Mouse (Mus musculus) layer of hippocampus, adult 2 months (tissue): ENCODE measurements around the gene 4930595D18Rik. TPM values are rescaled to one million over a fixed set of nuclear protein-coding genes. Genes with fewer than 3 reads are reported as not detected.

Experiments used
- DNase-seq, 2 experiments: peaks; one replicate each; pipeline ENCODE4 v3.0.0; 2022; ENCODE audit warnings: low spot score in 2 of 2
- H3K27ac ChIP-seq: fragments of 200-600 bp; 2 replicates; pipeline ENCODE4 v1.8.1; 2022
- H3K4me3 ChIP-seq: fragments of 200-600 bp; 2 replicates; pipeline ENCODE4 v1.8.1; 2022; ENCODE audit warnings: mild to moderate bottlenecking
- CTCF ChIP-seq: fragments of 200-600 bp; conservative IDR thresholded peaks from 2 replicates; pipeline ENCODE4 v1.8.1; 2022; ENCODE audit warnings: antibody characterized with exemption, mild to moderate bottlenecking, moderate library complexity
- total RNA-seq, 2 experiments: library from RNA; stranded (reverse); gene quantifications; 2 replicates each; pipeline ENCODE4 v1.2.3; 2021

Gene 4930595D18Rik
- total RNA-seq, 2 experiments from 2014 or later: not detected

DNA sequence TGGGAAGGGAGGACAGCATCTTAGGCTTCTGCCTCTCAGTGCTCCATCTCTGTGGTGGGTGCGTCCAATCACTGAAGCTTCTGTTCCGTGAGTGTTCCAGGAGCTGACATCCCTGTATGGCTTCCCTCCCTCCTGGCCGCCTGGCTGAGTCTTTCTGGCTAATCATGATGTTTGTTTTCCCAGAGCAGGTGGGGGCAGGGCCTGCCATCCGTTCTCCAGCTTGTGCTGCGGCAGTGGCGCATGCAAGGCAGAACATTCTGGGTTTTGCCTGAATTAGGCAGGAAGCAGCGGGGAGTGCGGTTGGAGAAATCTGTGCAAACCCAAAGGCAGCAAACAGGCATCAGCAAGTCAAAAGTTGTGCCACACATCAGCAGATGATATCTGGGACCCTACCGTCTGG, 39.0 kb downstream of the 4930595D18Rik start:
- peak overlapping the region; percentile 63 for H3K27ac ChIP-seq
- peak; percentile 82 to 88 for DNase-seq
- no peak overlapping the region for H3K4me3 ChIP-seq
- no peak for TF ChIP-seq CTCF

DNA sequence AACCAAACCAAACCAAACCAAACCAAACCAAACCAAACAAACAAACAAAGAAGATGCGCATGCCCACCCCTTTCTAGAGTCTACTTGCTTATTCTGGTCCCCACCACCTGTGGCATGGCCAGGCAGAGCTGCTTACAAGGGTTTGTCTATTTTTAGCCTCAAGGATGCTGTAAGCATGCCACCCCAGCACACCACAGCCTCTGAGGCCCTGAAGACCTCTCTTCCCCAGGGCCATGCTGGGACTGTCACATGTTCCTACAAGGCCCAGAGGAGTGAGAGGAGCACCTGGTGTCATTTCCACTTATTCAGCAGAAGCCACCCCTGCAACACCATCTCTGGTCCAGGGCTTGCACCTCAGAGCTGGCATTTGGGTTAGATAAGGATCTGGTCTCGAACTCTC, 39.7 kb downstream of the 4930595D18Rik start:
- no peak for TF ChIP-seq CTCF
- DNase-seq: no peak
- H3K4me3 ChIP-seq: no peak overlapping the region
- H3K27ac ChIP-seq: peak overlapping the region; percentile 63; the same call in 1 of the 2 replicates

DNA sequence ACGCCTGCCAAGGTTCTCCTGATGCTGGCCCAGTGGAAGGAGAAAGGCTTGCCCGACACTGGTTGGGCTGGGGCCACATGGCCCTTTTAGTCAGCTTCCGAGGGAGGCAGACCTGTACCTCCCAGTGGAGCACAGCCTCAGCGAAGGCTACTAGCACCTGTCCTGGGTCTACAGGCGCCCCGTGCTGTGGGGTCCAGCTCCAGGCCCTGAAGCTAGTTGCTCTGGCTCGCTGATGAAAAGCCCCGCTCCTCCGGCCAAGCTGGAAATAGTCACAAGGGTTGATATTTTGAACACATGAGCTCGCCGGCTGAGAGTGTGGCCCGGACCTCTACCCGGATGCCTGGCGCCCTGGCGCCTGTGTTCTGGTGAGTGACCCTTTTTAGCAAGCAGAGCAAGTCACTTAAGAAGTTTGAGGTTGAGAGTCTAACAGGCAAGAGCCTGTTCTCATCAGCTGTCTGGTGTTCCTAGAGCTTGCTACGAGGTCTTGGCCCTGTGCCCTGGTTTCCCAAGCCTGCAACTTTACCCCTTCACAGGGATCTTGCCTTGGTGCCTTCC, 40.7 kb downstream of the 4930595D18Rik start:
- peak in 1 of 2 experiments; percentile 31 for DNase-seq
- Histone ChIP-seq H3K4me3 (peak overlapping the region; percentile 28; the same call in 1 of the 2 replicates), H3K27ac (peak overlapping the region; percentile 59)
- TF ChIP-seq CTCF: no peak

DNA sequence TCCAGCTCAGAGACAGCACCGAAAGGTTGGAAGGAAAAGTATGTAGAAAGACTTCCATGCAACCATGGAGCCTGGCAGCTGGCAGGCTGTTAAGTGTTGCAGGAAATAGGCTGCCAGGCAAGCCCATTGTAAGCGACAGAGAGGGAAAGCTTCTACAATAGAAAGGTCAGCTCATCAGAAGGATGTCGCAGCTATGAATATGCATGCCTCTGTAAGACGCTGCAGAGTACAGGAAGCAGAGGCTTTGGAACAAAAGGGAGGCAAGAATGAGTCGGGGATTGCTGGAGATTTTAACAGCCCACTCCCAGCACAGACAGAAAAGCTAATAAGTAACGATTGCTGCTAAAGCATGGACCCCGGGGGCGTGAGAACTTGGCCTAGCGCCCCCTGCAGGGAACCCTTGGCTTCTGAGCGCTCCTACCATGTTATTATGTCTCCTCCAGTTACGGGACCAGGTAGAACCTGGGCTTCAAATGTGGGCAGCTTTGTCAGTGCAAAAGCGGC, 41.2 kb downstream of the 4930595D18Rik start:
- TF ChIP-seq CTCF: peak; percentile 75
- DNase-seq: peak in 1 of 2 experiments; percentile 36
- Histone ChIP-seq H3K4me3 (peak overlapping the region; percentile 28), H3K27ac (peak overlapping the region; percentile 59)

DNA sequence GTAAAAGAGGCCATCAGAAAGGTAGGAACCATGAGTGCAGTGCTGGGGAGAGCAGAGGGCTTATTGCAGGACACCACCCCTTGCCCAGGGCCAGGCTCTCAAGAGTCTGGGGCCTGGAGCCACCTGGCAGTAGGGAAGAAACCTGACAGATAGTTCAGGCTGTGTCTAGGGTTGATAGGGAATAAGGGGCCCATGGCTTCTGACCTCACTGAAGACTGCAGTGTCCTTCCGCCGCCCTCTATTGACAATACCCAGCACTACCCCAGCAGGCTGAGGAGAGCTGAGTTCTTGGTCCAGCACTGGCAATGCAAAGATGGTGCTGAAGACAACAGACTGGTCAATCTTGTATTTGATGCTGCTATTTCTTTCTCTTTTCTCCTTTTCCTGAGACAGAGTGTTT, 47.2 kb downstream of the 4930595D18Rik start:
- Histone ChIP-seq H3K4me3 (no peak overlapping the region), H3K27ac (no peak overlapping the region)
- TF ChIP-seq CTCF: peak; percentile 59
- no peak for DNase-seq

DNA sequence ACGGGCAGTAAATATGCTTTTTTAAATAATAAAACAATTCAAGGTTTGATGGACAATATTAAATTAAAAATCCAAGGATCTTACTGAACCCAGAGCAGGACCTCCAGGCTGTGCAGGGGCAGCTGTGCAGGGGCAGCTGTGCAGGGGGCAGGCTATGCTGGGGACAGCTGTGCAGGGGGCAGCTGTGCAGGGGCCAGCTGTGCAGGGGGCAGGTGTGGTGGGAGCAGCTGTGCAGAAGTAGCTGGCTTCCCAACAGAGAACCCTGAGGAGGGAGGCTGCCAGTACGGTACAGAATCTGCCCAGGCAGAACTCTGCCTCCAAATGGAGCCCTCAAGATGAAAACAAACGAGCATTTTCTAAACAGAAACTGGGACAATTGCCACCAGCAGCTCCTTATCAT, 48.3 kb downstream of the 4930595D18Rik start:
- no peak for TF ChIP-seq CTCF
- DNase-seq: no peak
- Histone ChIP-seq H3K27ac (peak overlapping the region; percentile 86; the same call in 1 of the 2 replicates), H3K4me3 (no peak overlapping the region)

DNA sequence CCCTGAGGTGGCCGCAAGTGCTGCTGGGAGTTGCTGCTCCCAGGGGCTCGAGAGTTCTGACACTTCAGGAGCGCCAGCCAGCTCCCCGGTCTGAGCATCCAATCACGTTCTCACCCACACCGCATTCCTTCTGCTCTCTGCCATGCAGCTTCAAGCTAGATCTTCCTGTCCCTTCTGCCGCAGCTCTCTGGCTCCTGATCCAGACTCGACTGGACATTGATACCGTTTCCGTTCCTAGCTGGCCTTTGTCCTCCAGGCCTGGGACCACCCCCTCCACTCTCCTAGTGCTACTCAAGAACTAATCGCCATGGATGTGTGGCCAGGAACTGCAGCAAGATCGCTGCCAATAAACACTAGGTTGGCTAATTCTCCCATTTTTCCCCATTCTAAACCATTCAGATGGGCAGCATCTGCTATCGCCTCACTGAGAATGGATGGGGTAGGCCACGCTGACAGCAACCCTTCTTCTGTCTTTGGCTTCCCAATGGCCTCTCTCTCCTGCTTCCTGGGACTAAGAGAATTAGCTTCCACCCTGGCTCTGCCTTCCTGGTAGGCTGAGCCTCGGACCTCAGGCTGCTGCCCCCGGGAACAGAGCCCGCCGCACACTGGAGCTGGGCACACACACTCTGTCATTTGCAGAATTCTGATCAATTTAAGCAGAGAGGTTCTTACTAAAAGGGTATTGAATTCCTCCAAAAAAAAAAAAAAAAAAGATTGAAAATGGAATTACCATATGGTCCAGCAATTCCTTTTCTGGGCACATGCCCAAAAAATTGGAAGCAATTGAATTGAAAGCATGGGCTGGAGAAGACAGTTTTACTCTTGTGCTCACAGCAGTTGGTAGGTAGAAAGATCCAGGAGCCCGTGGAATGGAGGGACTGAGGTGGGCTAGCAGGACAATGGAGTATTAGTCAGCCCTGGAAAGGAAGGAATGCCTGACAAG, 49.2 kb downstream of the 4930595D18Rik start:
- no peak for TF ChIP-seq CTCF
- DNase-seq: peak; percentile 58 to 59
- Histone ChIP-seq H3K4me3 (no peak overlapping the region; the same call in 1 of the 2 replicates), H3K27ac (peak overlapping the region; percentile 86)

DNA sequence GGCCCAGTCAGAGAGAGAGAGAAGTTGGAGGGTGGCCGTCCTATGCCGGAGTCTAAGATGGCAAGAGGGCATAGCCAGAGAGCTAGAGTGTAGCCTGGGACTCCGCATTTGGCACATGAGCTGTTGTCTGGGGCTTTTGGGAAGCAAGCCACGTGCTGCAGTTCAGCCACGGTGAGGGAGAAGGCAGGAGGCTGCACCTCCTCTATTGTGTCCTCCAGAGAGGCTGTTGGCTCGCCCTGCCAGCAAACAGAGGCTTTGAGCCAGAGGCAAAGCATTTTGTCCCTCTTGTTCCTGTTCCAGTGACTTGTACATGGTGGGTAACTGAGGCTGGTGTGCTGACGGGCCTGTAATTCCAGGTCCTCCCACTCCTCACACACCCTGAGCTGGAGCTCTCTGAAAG, 50.1 kb downstream of the 4930595D18Rik start:
- no peak for TF ChIP-seq CTCF
- Histone ChIP-seq H3K27ac (peak overlapping the region; percentile 86), H3K4me3 (no peak overlapping the region)
- DNase-seq: no peak

DNA sequence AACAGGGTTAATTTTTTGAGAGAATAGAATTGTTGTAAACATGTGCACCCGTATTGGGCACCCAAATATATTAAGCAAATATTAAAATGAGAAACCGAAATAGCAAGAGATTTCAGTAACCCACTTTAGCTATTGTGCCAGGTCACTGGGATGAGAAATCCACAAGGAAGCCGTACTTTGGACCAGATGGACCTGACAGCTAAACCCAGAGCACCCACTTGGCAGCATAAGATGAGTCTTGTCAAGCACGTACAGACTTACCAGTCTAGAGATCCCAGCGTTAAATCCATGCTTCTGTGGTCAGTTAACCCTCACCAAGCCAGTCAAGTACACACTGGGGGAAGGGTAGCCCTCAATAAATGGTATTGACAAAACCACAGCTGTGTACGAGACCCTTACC, 58.6 kb downstream of the 4930595D18Rik start:
- H3K27ac ChIP-seq: no peak overlapping the region
- H3K4me3 ChIP-seq: no peak overlapping the region
- no peak for TF ChIP-seq CTCF
- no peak for DNase-seq

DNA sequence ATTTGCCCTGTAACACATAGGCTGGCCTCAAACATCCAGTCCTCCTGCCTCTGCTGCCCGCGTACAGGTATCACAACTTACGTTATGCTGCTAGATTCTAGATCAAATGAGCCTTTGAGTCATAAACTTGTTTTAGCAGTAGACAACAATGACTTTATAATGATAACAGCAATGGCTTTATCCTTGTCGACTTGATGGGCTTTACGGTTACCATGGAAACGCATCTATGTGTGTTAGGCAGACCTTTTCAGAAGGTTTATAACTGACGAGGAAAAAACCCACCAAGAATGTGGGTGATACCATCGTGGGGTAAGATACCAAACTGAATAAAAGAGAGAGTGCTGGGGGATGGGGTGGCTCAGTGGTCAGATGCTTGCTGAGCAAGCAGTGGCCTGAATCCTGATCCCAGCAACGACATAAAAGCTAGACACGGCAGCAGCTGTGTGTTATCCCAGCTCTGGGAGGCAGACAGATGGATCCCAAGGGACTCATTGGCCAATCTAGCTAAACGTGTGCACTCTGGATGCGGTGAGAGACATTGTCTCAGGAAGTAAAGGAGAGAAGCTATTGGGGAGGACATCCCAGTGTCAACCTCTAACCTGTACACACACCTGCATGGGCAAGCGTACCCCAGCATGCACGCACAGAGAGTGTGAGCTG, 59.6 kb downstream of the 4930595D18Rik start:
- TF ChIP-seq CTCF: no peak
- no peak overlapping the region for H3K4me3 ChIP-seq
- 0 out of 2 replicates have a peak overlapping the region, but pooled peaks have one; percentile 18 for H3K27ac ChIP-seq
- no peak for DNase-seq

DNA sequence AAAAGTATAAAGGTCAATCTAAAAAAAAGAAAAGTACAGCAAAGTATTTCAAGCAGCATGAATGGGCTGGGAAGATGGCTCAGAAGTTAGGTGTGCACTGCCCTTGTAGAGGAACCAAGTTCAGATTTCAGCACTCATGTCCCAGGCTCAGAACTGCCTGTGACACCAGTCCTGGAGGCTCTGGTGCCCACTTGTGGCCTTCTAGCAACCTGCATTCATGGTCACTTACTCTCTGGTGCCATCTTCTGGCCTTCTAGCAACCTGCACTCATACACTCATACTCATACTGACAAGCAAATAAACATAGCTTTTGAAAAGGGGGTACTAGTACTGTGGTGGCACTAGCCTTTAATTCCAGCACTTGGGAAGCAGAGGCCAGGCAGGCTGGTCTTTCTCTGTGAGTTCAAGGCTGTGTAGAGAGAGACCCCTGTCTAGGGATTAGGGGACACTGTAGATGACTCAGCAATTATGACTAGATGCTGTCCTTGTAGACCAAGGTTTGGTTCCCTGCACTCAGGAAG, 61.9 kb downstream of the 4930595D18Rik start:
- TF ChIP-seq CTCF: peak; percentile 74
- DNase-seq: no peak
- no peak overlapping the region for H3K27ac ChIP-seq
- no peak overlapping the region for H3K4me3 ChIP-seq

DNA sequence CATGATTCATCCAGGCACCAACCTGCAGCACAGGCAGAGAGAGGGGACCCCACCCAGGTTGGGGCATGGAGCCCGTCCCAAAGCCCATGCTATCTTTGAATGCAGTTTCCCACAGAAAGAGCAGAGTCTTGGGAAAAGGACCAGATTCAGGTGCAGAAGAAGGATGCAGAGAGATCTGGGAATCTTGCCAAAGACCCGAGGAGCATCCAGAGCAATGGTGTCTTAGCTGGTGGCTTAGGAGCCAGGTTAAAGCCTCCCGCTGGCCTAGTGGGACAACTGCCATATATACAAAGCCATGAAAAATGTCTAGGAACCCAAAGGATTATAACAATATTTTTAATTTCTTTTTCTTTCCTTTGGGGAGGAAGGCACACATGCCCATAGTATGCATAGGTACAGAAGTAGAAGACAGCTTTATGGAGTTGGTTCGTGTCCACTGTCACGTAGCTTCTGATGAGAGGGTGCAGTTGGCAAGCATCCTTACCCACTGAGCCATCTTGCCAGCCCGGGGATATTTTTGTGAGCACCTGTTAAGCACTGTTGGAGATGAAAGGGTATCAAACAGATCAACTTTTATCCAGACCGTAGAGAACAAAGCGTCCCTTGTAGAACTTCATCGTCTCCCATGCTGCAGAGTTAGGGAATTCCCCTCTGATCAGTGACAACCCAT, 63.2 kb downstream of the 4930595D18Rik start:
- DNase-seq: no peak
- TF ChIP-seq CTCF: no peak
- no peak overlapping the region for H3K27ac ChIP-seq
- H3K4me3 ChIP-seq: no peak overlapping the region
